Mouse (Mus musculus): Measurements from ENCODE around the gene Lhx8. TPM values are rescaled to one million over a fixed set of nuclear protein-coding genes. Genes with fewer than 3 reads are reported as not detected.

Gene Lhx8
- polyA plus RNA-seq, 1 experiment from 2014 or later, result 0.13 TPM

DNA sequence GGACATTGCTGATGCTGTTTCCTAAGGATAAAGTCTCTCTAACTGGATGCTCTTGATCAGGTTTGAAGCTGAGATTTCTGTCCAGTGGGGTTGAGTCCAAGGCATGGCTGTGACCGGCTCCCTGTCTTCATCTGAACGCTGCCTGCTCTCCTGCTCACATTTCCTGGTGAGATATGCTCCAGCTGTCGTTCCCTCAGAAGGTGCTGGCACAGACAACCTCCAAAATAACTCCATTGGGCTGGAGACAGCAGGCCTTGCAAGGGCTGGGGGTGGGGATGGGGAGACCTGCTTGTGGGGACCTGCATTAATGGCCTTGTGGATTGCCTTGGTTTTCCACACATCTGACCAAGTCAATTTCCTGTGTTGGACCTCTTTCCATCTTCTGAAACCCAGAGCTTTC lies 46.2 kb downstream of the Lhx8 start:
- Histone ChIP-seq H3K9me3 (no peaks in the 10 kb centered on the region), H3K9ac (no peak overlapping the region), H3K4me3 (no peak overlapping the region), H3K36me3 (no peaks in the 10 kb centered on the region), H3K4me2 (no peak overlapping the region), H3K27ac (replicated peaks) (no peak overlapping the region), H3K4me1 (replicated peaks) (no peaks in the 10 kb centered on the region), H3K27me3 (no peaks in the 10 kb centered on the region)
- WGBS, result 86% methylated on average over 3 of the region's 3 CpGs
- ATAC-seq (ENCODE audit: low FRiP score, low read depth), result no peak

DNA sequence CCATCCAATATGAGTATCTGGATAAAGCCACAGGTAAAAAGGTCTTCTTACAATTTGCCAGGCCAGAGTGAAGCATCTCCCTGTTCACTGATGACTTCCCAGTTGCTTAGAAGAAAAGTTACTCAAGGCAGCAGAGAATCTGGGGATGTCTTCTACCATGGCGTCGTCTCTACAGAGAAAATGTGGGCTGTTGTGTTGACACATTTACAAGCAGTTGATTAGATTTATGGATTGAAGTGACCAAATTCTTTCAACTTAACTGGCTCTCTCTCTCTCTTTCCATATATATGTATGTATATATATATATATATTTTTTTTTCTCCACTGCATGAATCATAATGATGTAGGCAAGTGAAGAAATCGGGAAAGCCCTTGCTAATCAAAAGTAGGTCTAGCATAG lies 55.8 kb downstream of the Lhx8 start:
- WGBS, result 85% methylated on average over 3 of the region's 3 CpGs
- ATAC-seq (ENCODE audit: low FRiP score, low read depth), result no peak
- Histone ChIP-seq H3K27ac (replicated peaks) (no peak overlapping the region), H3K9ac (no peak overlapping the region), H3K4me1 (replicated peaks) (peaks cover 2% of the 10 kb centered on the region; the same call in 1 of the 2 replicates), H3K36me3 (no peaks in the 10 kb centered on the region), H3K27me3 (no peaks in the 10 kb centered on the region), H3K9me3 (no peaks in the 10 kb centered on the region), H3K4me3 (no peak overlapping the region), H3K4me2 (no peak overlapping the region)

DNA sequence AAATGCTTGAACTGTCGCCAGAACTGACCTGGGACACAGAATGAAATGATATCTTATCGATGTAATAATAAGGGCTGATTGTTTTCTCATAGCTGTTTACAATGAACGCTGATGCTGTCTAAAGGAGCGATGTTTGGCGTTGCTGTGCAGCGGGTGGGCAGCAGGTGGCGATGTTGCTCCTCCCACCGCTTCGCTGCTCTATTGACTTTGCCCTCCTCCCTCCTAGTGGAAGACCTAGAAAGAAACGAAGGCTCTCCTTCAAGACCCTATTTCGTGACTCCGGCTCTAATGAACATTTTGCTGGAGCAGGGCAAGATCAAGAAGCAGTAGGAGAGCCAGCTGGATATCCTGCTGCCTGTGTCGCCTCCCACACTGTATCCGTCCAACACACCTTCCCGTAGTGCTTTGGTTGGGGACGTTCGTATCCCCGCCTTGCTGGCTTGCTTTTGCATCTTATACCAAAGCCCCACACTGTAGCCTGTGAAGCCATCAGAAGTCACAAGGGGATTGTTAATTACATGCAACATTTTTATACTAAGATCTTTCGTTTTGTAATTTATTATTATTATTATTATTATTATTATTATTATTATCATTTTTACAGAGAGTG lies 60.6 kb downstream of the Lhx8 start:
- H3K4me1 ChIP-seq (replicated peaks), result peaks cover 2% of the 10 kb centered on the region; the same call in 1 of the 2 replicates
- peak; percentile 87 for ATAC-seq (ENCODE audit: low FRiP score, low read depth)
- 12% methylated on average over 19 of the region's 19 CpGs for WGBS
- no peak overlapping the region for H3K27ac ChIP-seq (replicated peaks)
- peak overlapping the region; percentile 49 for H3K9ac ChIP-seq
- no peaks in the 10 kb centered on the region for H3K9me3 ChIP-seq
- H3K4me2 ChIP-seq, result peak overlapping the region; percentile 62
- no peaks in the 10 kb centered on the region for H3K27me3 ChIP-seq
- peak overlapping the region; percentile 32 for H3K4me3 ChIP-seq
- H3K36me3 ChIP-seq, result no peaks in the 10 kb centered on the region

DNA sequence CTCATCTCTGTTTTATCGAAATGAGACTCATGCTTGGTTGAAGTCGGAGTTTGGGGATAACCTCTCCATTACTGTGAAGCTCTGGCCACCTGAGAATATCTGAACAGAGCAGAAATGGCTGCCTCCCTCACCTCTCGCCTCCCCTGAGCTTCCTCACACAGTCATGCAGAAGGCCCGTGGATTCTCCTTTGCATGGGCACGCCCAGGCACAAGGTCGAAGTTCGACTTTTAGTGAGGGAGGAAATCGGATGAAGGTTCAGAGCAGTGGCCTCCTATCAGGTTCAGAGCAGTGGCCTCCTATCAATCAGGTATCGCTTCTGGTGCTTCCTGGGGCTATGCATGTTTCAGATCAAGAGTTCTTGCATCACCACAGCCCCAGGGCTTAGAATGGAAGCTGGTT lies 62.1 kb downstream of the Lhx8 start:
- whole genome bisulfite sequencing, result 85% methylated on average over 9 of the region's 9 CpGs
- H3K27me3 ChIP-seq, result no peaks in the 10 kb centered on the region
- H3K4me1 ChIP-seq (replicated peaks), result peaks cover 2% of the 10 kb centered on the region; the same call in 1 of the 2 replicates
- H3K4me2 ChIP-seq, result no peak overlapping the region
- no peak overlapping the region for H3K4me3 ChIP-seq
- H3K9ac ChIP-seq, result no peak overlapping the region
- ATAC-seq (ENCODE audit: low FRiP score, low read depth), result no peak
- H3K27ac ChIP-seq (replicated peaks), result no peak overlapping the region
- no peaks in the 10 kb centered on the region; the same call in 1 of the 2 replicates for H3K36me3 ChIP-seq
- H3K9me3 ChIP-seq, result no peaks in the 10 kb centered on the region

DNA sequence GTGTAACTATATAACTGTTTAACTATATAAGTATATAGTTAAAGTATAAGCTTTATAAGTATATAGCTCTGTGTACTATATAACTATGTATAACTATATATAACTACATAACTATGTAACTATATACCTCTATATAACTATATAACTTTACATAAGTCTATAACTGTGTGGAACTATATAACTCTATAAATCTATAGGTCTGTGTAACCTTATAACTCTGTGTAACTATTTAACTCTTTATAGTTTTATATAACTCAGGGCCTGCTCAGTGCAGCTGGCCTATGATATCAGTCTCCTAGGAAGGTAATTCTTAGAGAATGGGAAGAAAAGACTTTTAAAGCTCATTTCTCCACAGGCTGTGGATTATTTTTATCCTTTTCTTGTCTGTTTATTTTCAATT lies 73.1 kb downstream of the Lhx8 start:
- no peak overlapping the region for H3K4me2 ChIP-seq
- H3K4me3 ChIP-seq, result no peak overlapping the region
- H3K36me3 ChIP-seq, result no peaks in the 10 kb centered on the region
- H3K27ac ChIP-seq (replicated peaks), result no peak overlapping the region
- H3K4me1 ChIP-seq (replicated peaks), result no peaks in the 10 kb centered on the region
- no peaks in the 10 kb centered on the region for H3K9me3 ChIP-seq
- H3K9ac ChIP-seq, result no peak overlapping the region
- H3K27me3 ChIP-seq, result no peaks in the 10 kb centered on the region
- no peak for ATAC-seq (ENCODE audit: low FRiP score, low read depth)

Data from hindbrain, embryonic 15.5 days (tissue).